Mouse (Mus musculus) cerebellum, adult 2 months (tissue): ENCODE measurements at regions not wholly inside any gene's neighbourhood (a gene's known extent, or its start where the extent isn't known, plus 50 kb on each side); places are given as distances from the start of the nearest gene placed in this dataset.

Experiments used
- DNase-seq, 2 experiments: peaks; one replicate each; pipeline ENCODE4 v3.0.0; 2021
- H3K27ac ChIP-seq: fragments of 200-500 bp; 2 replicates; pipeline ENCODE4 v1.5.1; 2012; ENCODE audit warnings: low read length, control low read depth, inconsistent platforms; ENCODE audit not compliant: insufficient read depth
- H3K27me3 ChIP-seq: fragments of 200-500 bp; 2 replicates; pipeline ENCODE4 v1.6.1; 2012; ENCODE audit warnings: inconsistent platforms, mild to moderate bottlenecking, low read length, moderate library complexity; ENCODE audit not compliant: control insufficient read depth, insufficient read depth
- H3K4me1 ChIP-seq: fragments of 200-500 bp; 2 replicates; pipeline ENCODE4 v1.6.1; 2011; ENCODE audit warnings: low read length; ENCODE audit not compliant: control insufficient read depth, insufficient read depth
- H3K4me3 ChIP-seq: fragments of 200-500 bp; replicated peaks from 2 replicates; pipeline ENCODE3; 2011; ENCODE audit warnings: mild to moderate bottlenecking, low read depth, low read length, control low read depth; ENCODE audit not compliant: insufficient read depth
- CTCF ChIP-seq: fragments of 200-500 bp; IDR thresholded peaks from 2 replicates; pipeline ENCODE4 v1.5.1; 2011; ENCODE audit warnings: low read depth, mild to moderate bottlenecking, control low read depth, low read length, moderate library complexity, borderline replicate concordance; ENCODE audit not compliant: insufficient read depth
- POLR2A ChIP-seq: fragments of 200-500 bp; IDR thresholded peaks from 2 replicates; pipeline ENCODE4 v1.6.1; 2011; ENCODE audit warnings: low read length, control low read depth, borderline replicate concordance; ENCODE audit not compliant: insufficient read depth
- WGBS: fragments of 180-500 bp; shearing (Covaris S2); methylation state at CpG from one replicate; pipeline ENCODE4 v1.1.7; 2018; 5-methylcytosine and 5-hydroxymethylcytosine counted together

- H3K4me3 ChIP-seq = no peak overlapping the region
- TF ChIP-seq CTCF (no peak), POLR2A (no peak)
- H3K27me3 ChIP-seq = no peaks in the 10 kb centered on the region
- 78% methylated on average over 4 of the region's 4 CpGs for WGBS
- no peak overlapping the region for H3K27ac ChIP-seq
- no peaks in the 10 kb centered on the region for H3K4me1 ChIP-seq
- no peak for DNase-seq
These were observed 57.0 kb downstream of the Mbl2 start for GRCm38 (mm10) chr19:30289721-30290120.

DNA sequence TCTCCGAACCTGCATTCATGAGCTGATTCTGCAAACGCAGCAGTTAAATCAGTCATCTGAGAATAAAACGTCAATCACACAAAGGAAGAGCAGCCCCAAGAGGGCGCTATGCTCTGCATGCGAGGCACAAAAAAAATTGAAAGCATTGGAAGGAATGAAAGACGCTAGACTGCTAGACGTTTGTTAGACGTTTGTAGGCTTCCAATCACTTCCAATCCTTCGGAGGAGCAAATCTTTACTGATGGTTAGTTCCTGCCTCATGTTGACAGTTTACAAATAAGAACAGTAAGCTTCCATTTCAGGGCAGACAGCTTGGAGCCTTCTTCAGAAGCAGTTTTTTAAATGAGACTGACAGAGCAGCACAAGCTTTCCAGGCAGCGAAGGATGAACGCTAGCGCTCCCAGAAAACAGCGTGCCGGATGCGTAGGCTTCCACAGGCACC lies 62.5 kb downstream of the Mbl2 start:
- 29% methylated on average over 15 of the region's 15 CpGs for WGBS
- H3K4me3 ChIP-seq = no peak overlapping the region
- H3K4me1 ChIP-seq = no peaks in the 10 kb centered on the region
- H3K27me3 ChIP-seq = no peaks in the 10 kb centered on the region
- H3K27ac ChIP-seq = no peak overlapping the region
- no peak for DNase-seq
- TF ChIP-seq CTCF (no peak), POLR2A (no peak)

- DNase-seq = no peak
- Histone ChIP-seq H3K27ac (no peak overlapping the region), H3K4me3 (no peak overlapping the region), H3K27me3 (no peaks in the 10 kb centered on the region), H3K4me1 (no peaks in the 10 kb centered on the region)
- 84% methylated on average over 3 of the region's 3 CpGs for WGBS
- TF ChIP-seq CTCF = no peak
- TF ChIP-seq POLR2A = no peak
These were observed 63.3 kb downstream of the Mbl2 start for GRCm38 (mm10) chr19:30296024-30296423.

GRCm38 (mm10) chr19:30299536-30299935 lies 66.8 kb downstream of the Mbl2 start:
- no peak overlapping the region for H3K4me3 ChIP-seq
- TF ChIP-seq POLR2A (no peak), CTCF (no peak)
- no peak for DNase-seq
- H3K27me3 ChIP-seq = no peaks in the 10 kb centered on the region; the same call in 1 of the 2 replicates
- H3K27ac ChIP-seq = no peak overlapping the region
- 82% methylated on average over 3 of the region's 3 CpGs for WGBS
- H3K4me1 ChIP-seq = no peaks in the 10 kb centered on the region

GRCm38 (mm10) chr19:30302281-30302680 lies 69.5 kb downstream of the Mbl2 start:
- TF ChIP-seq POLR2A (no peak), CTCF (no peak)
- Histone ChIP-seq H3K4me1 (no peaks in the 10 kb centered on the region), H3K4me3 (no peak overlapping the region), H3K27ac (no peak overlapping the region), H3K27me3 (no peaks in the 10 kb centered on the region; the same call in 1 of the 2 replicates)
- 92% methylated on average over 4 of the region's 4 CpGs for WGBS
- DNase-seq = no peak

DNA sequence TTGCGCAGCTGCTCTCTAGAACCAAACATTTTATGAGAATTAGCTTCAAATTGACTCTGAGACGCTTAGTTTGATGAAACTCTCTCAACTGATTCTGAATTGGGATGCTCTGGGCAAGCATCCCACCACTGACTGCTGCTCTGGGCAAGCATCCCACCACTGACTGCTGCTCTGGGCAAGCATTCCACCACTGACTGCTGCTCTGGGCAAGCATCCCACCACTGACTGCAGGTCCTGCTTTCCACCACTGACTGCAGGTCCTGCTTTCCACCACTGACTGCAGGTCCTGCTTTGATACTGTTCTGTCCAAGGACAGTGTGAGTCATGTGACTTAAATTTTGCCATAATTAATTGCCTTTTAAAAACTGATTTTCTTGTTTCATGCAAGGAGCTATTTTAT lies 73.6 kb downstream of the Mbl2 start:
- no peak overlapping the region for H3K4me3 ChIP-seq
- H3K27me3 ChIP-seq = no peaks in the 10 kb centered on the region; the same call in 1 of the 2 replicates
- no peaks in the 10 kb centered on the region for H3K4me1 ChIP-seq
- DNase-seq = peak; percentile 4 to 8
- TF ChIP-seq POLR2A = no peak
- TF ChIP-seq CTCF = no peak
- 10% methylated on average over 2 of the region's 2 CpGs for WGBS
- no peak overlapping the region for H3K27ac ChIP-seq

DNA sequence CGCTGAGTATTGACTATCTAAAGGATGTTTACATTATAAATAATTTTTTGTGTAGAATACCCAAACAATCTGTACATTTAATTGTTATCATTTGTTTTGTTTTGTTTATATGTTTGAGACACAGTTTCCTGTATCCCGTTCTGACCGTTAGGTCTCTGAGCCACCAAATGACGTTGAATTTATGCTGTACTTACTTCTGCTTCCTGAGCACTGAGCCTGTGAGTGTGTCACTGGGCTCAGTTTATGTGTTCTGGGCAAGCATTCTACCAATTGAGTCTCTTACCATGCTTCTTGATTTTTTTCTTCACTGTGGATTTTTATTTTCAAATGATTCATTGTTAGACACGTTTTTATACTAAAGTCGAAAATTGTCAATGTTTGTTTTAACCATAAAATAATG lies 74.2 kb downstream of the Mbl2 start:
- TF ChIP-seq POLR2A (no peak), CTCF (no peak)
- 83% methylated on average over 6 of the region's 6 CpGs for WGBS
- Histone ChIP-seq H3K27ac (no peak overlapping the region), H3K4me1 (no peaks in the 10 kb centered on the region), H3K27me3 (no peaks in the 10 kb centered on the region; the same call in 1 of the 2 replicates), H3K4me3 (no peak overlapping the region)
- DNase-seq = no peak

DNA sequence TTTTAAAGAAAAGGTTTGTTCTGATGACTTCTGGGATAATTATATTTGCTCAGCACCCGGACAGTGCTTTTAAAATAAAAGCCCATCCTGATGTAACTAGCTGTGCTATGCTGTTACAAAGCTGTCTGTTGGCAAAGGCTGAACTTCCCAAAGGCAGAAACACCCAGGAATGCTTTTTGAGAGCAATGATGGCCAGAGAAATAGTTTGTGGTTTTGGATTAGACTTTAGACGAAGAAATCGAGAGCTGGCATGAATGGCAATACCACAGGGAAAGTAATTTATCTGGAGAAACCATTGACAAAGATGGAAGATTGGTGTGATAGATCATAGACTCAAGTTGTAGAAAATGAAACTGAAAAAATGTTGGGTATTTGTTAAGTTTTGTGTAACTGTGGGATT lies 84.6 kb downstream of the Mbl2 start:
- no peak for DNase-seq
- no peak overlapping the region for H3K27ac ChIP-seq
- H3K27me3 ChIP-seq = no peaks in the 10 kb centered on the region
- WGBS = 87% methylated on average over 3 of the region's 3 CpGs
- no peak overlapping the region for H3K4me3 ChIP-seq
- TF ChIP-seq CTCF (no peak), POLR2A (no peak)
- H3K4me1 ChIP-seq = no peaks in the 10 kb centered on the region
